Mouse (Mus musculus) frontal cortex, adult 2 months (tissue): ENCODE measurements around the gene Suclg2. TPM values are rescaled to one million over a fixed set of nuclear protein-coding genes. Genes with fewer than 3 reads are reported as not detected.
A peak's percentile ranks its signal among the peaks of the same experiment; 100 is the strongest.

Experiments used
- DNase-seq, 2 experiments: peaks; one replicate each; pipeline ENCODE4 v3.0.0; 2022; ENCODE audit warnings: low spot score in 1 of 2; ENCODE audit errors: extremely low spot score in 1 of 2
- polyA plus RNA-seq: library from polyadenylated mRNA; depleted of rRNA; stranded (reverse); fragments of >200 nt; gene quantifications from 2 replicates; pipeline ENCODE4 v1.2.3, GENCODE M21; 2012

Gene Suclg2
- polyA plus RNA-seq, 1 experiment = 27.7 TPM

- DNase-seq = no peak
Measured at GRCm38 (mm10) chr6:95573035-95573759, 145.4 kb downstream of the Suclg2 start.

GRCm38 (mm10) chr6:95571620-95572019 lies 147.0 kb downstream of the Suclg2 start:
- no peak for DNase-seq

- DNase-seq = no peak
Measured at GRCm38 (mm10) chr6:95563355-95564009, 155.1 kb downstream of the Suclg2 start.

- peak in 1 of 2 experiments; percentile 10 for DNase-seq
Measured at GRCm38 (mm10) chr6:95556320-95556719, 162.3 kb downstream of the Suclg2 start.

DNA sequence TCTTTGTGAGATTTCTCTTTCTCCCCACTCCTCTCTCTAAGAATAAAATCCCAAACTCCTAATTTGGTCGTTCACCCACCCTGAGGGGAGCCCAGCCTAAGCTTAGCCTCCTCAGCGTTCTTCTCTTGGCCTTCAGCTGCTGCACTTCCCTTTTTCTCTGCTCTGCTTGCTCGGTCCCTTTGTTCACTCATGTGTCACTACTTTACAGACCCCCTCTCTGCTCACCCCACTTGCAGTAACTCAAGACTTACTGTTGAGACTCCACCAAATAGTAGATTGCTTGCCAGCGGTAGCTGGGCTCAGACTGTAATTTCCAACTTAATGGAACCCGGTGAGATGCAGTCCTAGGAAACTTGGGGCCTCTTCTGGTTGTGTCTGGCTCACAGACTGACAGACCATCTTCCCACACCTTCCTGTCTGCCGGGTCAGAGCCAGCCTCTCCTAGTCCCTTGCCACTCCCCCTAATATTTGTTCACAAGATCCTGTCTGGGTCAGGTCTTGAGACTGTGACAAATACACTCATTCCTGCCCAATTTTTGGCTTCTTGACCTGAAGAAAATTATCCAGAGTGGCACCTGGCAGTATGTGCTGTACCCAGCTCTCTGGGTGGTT lies 166.2 kb downstream of the Suclg2 start:
- DNase-seq = no peak

DNA sequence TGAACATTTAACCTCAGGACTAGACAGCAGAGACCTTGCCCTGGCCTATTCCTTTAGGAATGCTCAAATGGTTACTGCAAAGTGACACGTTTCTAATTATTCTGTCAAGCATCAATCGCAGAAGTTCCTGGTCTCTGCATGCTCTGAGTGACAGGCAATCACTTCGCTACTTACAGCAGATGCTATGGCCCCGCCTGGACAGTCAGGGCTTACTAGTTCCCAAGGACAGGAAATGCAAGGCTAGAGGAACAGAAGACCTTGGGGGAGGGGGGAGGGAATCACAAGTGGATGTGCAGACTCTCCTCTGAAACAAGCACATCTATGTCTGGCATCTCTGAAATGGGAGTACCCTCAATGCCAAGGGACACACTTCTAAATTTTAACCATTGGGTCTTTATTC lies 167.6 kb downstream of the Suclg2 start:
- no peak for DNase-seq

DNA sequence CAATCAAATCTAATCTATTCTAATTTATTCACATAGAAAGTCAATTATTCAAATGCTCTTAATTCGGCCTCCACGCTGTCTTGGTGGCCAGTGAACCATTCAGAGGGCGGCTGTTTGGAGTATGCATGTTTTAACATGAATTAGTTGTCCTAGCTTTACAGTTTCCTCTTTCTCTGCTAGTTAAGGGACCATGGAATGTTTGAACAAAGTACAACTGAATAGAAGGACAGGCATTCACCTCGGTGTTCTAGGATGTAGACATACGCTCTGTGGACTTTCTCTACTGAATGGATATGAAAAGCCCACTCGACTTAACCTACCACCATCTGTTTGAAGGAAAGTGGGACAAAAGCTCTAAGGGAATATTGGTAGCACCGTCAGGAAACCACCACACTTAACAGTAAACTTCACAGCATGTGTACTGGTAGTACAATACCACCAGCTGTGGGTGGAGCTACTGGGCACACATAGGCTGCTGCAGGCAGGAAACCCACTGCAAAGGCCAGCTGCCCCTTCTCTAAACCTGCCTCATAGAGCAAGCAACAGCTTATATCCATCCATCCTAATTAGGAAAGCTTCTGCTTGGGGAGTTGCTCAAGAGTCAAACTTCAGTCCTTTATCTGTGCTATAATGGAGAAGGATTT lies 172.3 kb downstream of the Suclg2 start:
- DNase-seq = no peak

DNA sequence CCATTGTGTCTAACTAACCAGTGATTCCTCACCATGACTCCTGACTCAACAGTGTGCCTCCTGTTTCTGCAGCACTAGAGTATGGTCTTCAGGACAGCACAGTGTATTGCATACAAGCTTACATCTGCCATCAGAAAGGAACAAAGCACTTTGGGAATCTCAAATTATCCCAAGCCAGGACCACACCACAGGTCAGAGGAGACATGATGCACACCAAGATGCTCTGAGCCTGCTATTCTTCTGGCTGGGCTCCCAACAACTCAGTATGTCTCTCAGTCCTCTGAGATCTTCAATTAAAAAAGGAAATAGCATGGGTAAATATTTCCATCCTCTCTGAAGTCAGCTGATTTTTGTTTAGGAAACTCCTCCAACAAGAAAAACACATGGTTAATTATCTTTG lies 172.9 kb downstream of the Suclg2 start:
- DNase-seq = no peak

DNA sequence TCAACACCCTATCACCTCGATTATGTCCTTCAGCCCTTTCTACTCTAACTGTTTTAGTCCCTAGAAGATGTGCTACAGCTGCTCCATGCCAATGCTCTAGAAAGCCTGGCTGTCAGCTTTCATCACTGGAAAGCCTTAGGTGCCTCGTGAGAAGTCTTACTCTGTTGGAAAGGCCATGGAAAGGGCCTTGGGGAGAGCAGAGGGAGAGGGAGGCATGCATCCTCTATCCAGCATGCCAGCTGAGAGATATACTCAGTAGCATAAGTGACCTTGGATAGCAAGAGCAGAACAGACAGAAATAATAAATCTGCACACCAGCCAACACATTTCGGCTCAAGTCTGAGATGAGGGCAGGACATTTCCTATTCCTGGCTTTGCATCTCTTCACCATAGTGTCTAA lies 173.3 kb downstream of the Suclg2 start:
- no peak for DNase-seq

- DNase-seq = no peak
Measured at GRCm38 (mm10) chr6:95535191-95535590, 183.4 kb downstream of the Suclg2 start.

- DNase-seq = no peak
Measured at GRCm38 (mm10) chr6:95519846-95520245, 198.8 kb downstream of the Suclg2 start.

GRCm38 (mm10) chr6:95518406-95518805 lies 200.2 kb downstream of the Suclg2 start:
- peak in 1 of 2 experiments; percentile 29 for DNase-seq

DNA sequence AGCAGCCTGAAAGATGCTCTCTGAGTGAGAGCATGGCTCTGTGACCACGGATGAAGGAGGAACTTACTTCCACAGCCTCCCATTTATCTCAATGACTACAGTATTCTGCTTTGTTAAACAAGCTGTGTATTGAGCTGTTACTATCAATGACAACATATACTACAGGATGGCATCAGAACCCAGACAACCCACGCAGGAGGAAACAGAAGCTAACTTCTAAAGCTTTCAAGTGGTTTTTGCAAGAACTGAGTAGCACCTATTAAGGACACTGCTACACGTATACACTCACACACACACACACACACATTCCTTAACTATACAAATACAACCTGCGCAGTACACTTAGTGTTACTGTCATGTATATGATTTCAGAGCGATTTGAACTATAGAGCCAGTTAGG lies 202.9 kb downstream of the Suclg2 start:
- DNase-seq = no peak

GRCm38 (mm10) chr6:95514726-95515125 lies 203.9 kb downstream of the Suclg2 start:
- DNase-seq = no peak

- no peak for DNase-seq
Measured at GRCm38 (mm10) chr6:95511689-95512088, 206.9 kb downstream of the Suclg2 start.

DNA sequence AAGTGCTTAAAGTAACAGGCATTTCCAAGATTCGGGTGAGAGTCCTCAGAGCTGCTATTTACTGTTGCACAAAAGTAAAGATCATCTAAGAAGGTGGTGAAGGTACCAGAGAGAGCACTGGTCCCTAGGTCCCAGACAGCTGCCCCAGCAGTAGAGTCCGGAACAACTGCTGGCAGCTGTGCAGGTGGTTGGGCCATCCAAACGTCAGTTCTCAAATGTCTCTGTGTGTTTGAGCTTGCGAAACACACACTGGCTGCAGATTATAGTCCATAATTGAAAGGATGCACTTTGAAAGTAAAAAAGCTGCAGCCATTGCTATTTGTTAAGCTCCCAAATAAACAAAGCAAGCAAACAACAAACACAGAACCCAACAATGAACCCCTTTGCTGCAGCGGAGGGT lies 217.8 kb downstream of the Suclg2 start:
- no peak for DNase-seq

DNA sequence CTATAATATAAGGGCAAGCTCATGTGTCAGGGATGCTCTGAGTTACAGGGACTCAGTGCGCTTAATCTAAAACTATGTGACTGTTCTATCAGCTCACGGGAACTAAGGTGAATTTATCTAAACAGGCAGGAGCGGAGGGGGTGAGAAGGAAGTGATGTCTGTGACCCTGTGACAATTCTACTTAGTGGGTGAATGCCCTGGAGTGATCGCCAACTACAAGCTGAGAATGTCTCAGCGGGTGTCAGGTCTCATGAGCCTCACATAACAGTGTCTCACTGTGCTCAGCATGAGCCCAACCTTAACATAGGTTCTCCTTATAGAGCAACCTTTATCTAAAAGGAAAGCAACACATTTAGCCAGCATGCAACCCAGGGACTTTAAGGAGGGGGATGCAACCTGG lies 219.0 kb downstream of the Suclg2 start:
- no peak for DNase-seq

- DNase-seq = no peak
Measured at GRCm38 (mm10) chr6:95492216-95492956, 226.2 kb downstream of the Suclg2 start.

DNA sequence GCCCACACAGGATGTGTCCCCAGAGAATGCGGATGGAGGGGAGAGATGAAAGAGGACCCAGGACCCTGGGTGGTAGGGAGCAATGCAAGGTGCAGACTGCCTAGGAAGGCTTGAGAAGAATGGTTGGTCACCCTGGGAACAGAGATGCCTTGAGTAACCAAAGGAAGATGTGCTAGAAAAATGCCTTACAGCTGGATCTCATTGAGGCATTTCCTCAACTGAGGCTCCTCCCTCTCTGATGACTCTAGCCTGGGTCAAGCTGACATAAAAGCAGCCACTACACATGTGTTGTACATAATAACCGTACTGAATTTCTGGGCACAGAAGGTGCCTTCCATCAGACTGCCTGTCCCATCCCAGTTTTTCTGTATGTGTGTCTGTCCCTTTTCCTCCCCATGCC lies 227.6 kb downstream of the Suclg2 start:
- no peak for DNase-seq

DNA sequence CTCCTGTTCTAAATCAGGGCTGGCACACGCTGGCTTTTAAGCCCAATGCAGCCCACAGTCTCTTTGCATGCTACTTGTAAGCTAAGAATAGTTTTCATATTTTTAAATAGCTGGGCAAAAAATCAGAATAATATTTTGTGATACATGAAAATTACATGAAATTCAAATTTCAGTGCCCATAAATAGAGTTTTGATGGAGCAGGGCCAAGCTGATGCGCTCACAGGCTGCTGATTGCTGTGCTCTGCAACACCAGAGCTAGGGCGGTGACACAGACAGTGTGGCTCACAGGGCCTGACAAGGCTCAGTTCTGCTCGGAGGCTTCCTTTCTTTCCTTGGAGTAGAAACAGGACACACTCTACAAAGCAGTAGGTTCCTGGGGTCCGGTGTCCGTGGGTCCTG lies 232.8 kb downstream of the Suclg2 start:
- peak in 1 of 2 experiments; percentile 21 for DNase-seq
